Mouse (Mus musculus) intestine, postnatal 0 days (tissue): Measurements from ENCODE around the gene Slc4a10. TPM values are rescaled to one million over a fixed set of nuclear protein-coding genes. Genes with fewer than 3 reads are reported as not detected.

ENCODE experiments used
- ATAC-seq: fragments of 200-750 bp; cut with Nextera tagmentation; 2 replicates; pipeline ENCODE4 v1.8.0; 2017; ENCODE audit warnings: mild to moderate bottlenecking, moderate TSS enrichment, moderate library complexity
- H3K27ac ChIP-seq: fragments of 300-500 bp; sonication (generic); 2 replicates; pipeline ENCODE4 v1.5.1; 2014; ENCODE audit warnings: mild to moderate bottlenecking, low read depth, low read length, moderate library complexity
- H3K27me3 ChIP-seq: fragments of 300-500 bp; sonication (generic); replicated peaks from 2 replicates; pipeline ENCODE4 v1.6.1; 2014; ENCODE audit warnings: low read length, mixed read lengths; ENCODE audit not compliant: control insufficient read depth, insufficient read depth
- H3K36me3 ChIP-seq: fragments of 300-500 bp; sonication (generic); 2 replicates; pipeline ENCODE4 v1.6.1; 2014; ENCODE audit warnings: mild to moderate bottlenecking, moderate library complexity; ENCODE audit not compliant: control insufficient read depth, insufficient read depth
- H3K4me1 ChIP-seq: fragments of 300-500 bp; sonication (generic); replicated peaks from 2 replicates; pipeline ENCODE4 v1.6.1; 2014; ENCODE audit warnings: antibody characterized with exemption, low read length, mixed read lengths; ENCODE audit not compliant: control insufficient read depth, insufficient read depth
- H3K4me2 ChIP-seq: fragments of 300-500 bp; sonication (generic); replicated peaks from 2 replicates; pipeline ENCODE4 v1.6.1; 2014; ENCODE audit warnings: low read depth, mild to moderate bottlenecking, moderate library complexity
- H3K4me3 ChIP-seq: fragments of 300-500 bp; sonication (generic); 2 replicates; pipeline ENCODE4 v1.5.1; 2014; ENCODE audit warnings: low read depth, low read length
- H3K9ac ChIP-seq: fragments of 300-500 bp; sonication (generic); 2 replicates; pipeline ENCODE4 v1.6.1; 2014; ENCODE audit warnings: mild to moderate bottlenecking, low read depth, low read length
- H3K9me3 ChIP-seq: fragments of 300-500 bp; sonication (generic); 2 replicates; pipeline ENCODE4 v1.6.1; 2016; ENCODE audit warnings: mixed run types; ENCODE audit not compliant: control insufficient read depth
- CTCF ChIP-seq: sonication (generic); IDR thresholded peaks from 2 replicates; pipeline ENCODE4 v1.5.1; 2016; ENCODE audit warnings: low read depth, mild to moderate bottlenecking, control low read depth, antibody characterized with exemption, moderate library complexity
- WGBS: fragments of 180-500 bp; shearing (Covaris S2); extraction: QIAGEN DNeasy Blood & Tissue Kit; methylation state at CpG from one replicate; pipeline ENCODE4 v1.1.7; 2014; 5-methylcytosine and 5-hydroxymethylcytosine counted together
- polyA plus RNA-seq: library from polyadenylated mRNA; unstranded; fragments of >200 nt; fragmentation: Nextera tagmentation; extraction: Ambion mirVana; gene quantifications from 2 replicates; pipeline ENCODE4 v1.2.1, GENCODE M21; 2015

Gene Slc4a10
- polyA plus RNA-seq, 1 experiment from 2014 or later = 0.63 TPM

- no peak for TF ChIP-seq CTCF
- 83% methylated on average over 2 of the region's 2 CpGs for WGBS
- Histone ChIP-seq H3K4me1 (no peaks in the 10 kb centered on the region), H3K4me3 (no peak overlapping the region), H3K27ac (no peak overlapping the region), H3K36me3 (no peaks in the 10 kb centered on the region), H3K27me3 (no peaks in the 10 kb centered on the region), H3K4me2 (no peak overlapping the region), H3K9me3 (no peaks in the 10 kb centered on the region), H3K9ac (no peak overlapping the region)
- ATAC-seq = no peak
These were observed 185.0 kb downstream of the Slc4a10 start for GRCm38 (mm10) chr2:62231271-62231670.

- TF ChIP-seq CTCF = no peak
- Histone ChIP-seq H3K4me2 (no peak overlapping the region), H3K27me3 (no peaks in the 10 kb centered on the region), H3K4me1 (no peaks in the 10 kb centered on the region), H3K9ac (no peak overlapping the region), H3K4me3 (no peak overlapping the region), H3K9me3 (no peaks in the 10 kb centered on the region), H3K36me3 (no peaks in the 10 kb centered on the region), H3K27ac (no peak overlapping the region)
- ATAC-seq = no peak
- 57% methylated on average over 4 of the region's 4 CpGs for WGBS
These were observed 197.9 kb downstream of the Slc4a10 start for GRCm38 (mm10) chr2:62244167-62244566.

GRCm38 (mm10) chr2:62268467-62268866 is 222.2 kb downstream of the Slc4a10 start:
- H3K36me3 ChIP-seq = no peaks in the 10 kb centered on the region
- no peak for ATAC-seq
- H3K27me3 ChIP-seq = no peaks in the 10 kb centered on the region
- H3K9me3 ChIP-seq = no peaks in the 10 kb centered on the region
- no peak for TF ChIP-seq CTCF
- WGBS = 62% methylated on average over 9 of the region's 9 CpGs
- H3K9ac ChIP-seq = no peak overlapping the region
- no peak overlapping the region for H3K4me3 ChIP-seq
- H3K4me2 ChIP-seq = no peak overlapping the region
- no peak overlapping the region for H3K27ac ChIP-seq
- H3K4me1 ChIP-seq = no peaks in the 10 kb centered on the region

- no peak for TF ChIP-seq CTCF
- Histone ChIP-seq H3K4me2 (no peak overlapping the region), H3K9ac (no peak overlapping the region), H3K4me3 (no peak overlapping the region), H3K27ac (no peak overlapping the region), H3K36me3 (no peaks in the 10 kb centered on the region), H3K4me1 (no peaks in the 10 kb centered on the region), H3K27me3 (no peaks in the 10 kb centered on the region), H3K9me3 (no peaks in the 10 kb centered on the region)
- no peak for ATAC-seq
- WGBS = 48% methylated on average over 4 of the region's 4 CpGs
These were observed 225.6 kb downstream of the Slc4a10 start for GRCm38 (mm10) chr2:62271840-62272239.

GRCm38 (mm10) chr2:62278779-62279178 is 232.5 kb downstream of the Slc4a10 start:
- Histone ChIP-seq H3K9me3 (no peaks in the 10 kb centered on the region), H3K4me3 (no peak overlapping the region), H3K27ac (no peak overlapping the region), H3K9ac (no peak overlapping the region), H3K4me2 (no peak overlapping the region), H3K4me1 (no peaks in the 10 kb centered on the region), H3K27me3 (no peaks in the 10 kb centered on the region), H3K36me3 (no peaks in the 10 kb centered on the region)
- 74% methylated on average over 3 of the region's 3 CpGs for WGBS
- TF ChIP-seq CTCF = no peak
- no peak for ATAC-seq

- no peaks in the 10 kb centered on the region for H3K27me3 ChIP-seq
- ATAC-seq = no peak
- no peak overlapping the region for H3K4me2 ChIP-seq
- H3K9ac ChIP-seq = no peak overlapping the region
- H3K36me3 ChIP-seq = no peaks in the 10 kb centered on the region
- H3K9me3 ChIP-seq = no peaks in the 10 kb centered on the region
- TF ChIP-seq CTCF = no peak
- H3K27ac ChIP-seq = no peak overlapping the region
- 83% methylated on average over 7 of the region's 7 CpGs for WGBS
- no peaks in the 10 kb centered on the region for H3K4me1 ChIP-seq
- H3K4me3 ChIP-seq = no peak overlapping the region
These were observed 233.5 kb downstream of the Slc4a10 start for GRCm38 (mm10) chr2:62279777-62280176.

DNA sequence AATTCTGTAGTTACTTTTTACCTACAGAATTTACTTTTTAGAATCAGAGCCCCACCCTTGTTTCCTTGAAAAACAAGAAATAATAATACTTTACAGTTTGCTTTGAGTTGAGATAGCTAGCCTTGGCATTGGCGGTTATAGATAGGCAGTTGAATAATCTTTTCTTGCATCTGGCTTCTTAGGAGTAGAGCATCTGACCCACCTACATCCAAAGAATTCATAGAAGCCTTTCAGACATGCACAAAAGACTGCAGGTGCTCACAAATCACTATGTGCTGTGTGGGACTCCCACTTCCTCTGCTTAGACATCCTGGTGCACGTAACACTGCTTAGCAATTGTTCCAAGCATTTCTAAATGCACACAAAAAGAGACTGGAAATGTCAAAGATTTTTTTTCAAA is 238.8 kb downstream of the Slc4a10 start:
- no peak for ATAC-seq
- Histone ChIP-seq H3K4me2 (no peak overlapping the region), H3K27ac (no peak overlapping the region), H3K27me3 (no peaks in the 10 kb centered on the region), H3K4me1 (no peaks in the 10 kb centered on the region), H3K9me3 (no peaks in the 10 kb centered on the region), H3K36me3 (no peaks in the 10 kb centered on the region), H3K4me3 (no peak overlapping the region), H3K9ac (no peak overlapping the region)
- no peak for TF ChIP-seq CTCF
- 80% methylated on average over 2 of the region's 2 CpGs for WGBS
